Mouse (Mus musculus) urinary bladder, postnatal 10 days (tissue): ENCODE measurements around the gene Fam173a.

ENCODE experiments used
- DNase-seq: peaks from one replicate; pipeline ENCODE4 v3.0.0; 2022; ENCODE audit warnings: low spot score

Gene Fam173a

GRCm38 (mm10) chr17:25792615-25793014 lies at the start of gene Fam173a:
Fam173a (minus strand) TSS chr17:25792901.
- no peak for DNase-seq

GRCm38 (mm10) chr17:25841117-25841880 lies 48.6 kb upstream of the Fam173a start, which contains the start of gene Gm20683:
Gm20683 (minus strand) TSS chr17:25841763.
- no peak for DNase-seq

GRCm38 (mm10) chr17:25840519-25840918 lies 47.8 kb upstream of the Fam173a start:
- no peak for DNase-seq

- DNase-seq = no peak
Measured at GRCm38 (mm10) chr17:25839455-25840235, 46.9 kb upstream of the Fam173a start.

DNA sequence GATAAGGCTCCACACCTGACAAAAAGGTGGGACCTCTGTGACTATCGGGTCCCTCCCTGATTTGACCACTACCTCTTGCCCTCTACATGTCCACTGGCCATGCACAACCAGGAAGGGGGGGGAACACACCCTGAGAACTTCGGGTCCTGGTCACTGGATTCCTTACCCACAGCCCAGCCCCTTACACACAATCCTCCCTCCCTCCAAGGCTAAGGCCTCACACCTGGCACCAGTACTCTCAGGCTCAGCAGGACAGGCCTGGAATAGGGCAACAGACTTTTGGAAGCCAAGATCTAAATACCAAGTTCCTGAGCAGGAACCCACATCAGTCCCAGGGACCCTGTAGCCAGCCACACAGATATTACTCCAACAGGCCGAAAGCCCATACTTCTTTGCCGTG lies 46.2 kb upstream of the Fam173a start:
- DNase-seq = no peak

DNA sequence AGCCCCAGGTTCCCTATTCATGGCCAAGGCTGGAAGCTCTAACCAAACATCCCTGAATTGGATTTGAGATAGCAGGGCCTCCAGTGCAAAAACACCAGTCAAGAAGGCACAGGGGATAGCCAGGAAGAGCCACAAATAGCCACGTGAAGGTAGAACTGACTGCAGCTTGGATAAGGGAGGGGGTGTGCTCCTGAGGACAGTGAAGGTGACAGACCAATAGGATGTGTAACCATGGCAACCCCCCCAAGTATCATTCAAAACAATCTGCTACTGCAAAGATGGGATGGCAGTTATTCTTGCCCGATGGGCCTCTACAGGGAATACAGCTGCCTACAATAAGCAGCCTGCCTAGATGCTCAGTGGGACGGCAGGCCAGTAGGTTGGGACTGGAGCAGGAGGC lies 44.8 kb upstream of the Fam173a start:
- no peak for DNase-seq

DNA sequence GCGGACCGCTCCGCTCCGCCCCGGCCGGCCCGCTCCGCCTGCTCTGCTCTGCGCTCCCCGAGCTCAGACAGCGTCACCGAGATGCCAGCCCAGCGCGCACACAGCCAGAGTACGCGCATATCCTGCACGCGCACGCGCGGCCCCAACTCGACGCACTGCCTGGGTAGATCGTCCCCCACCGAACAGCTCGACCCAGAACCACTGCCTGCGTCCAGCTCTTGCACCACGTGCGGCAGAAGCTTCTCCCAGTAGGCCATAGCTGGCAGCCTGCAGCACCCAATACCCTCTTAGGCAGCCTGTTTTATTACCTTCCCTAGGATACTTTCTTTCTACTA lies 44.3 kb upstream of the Fam173a start, which contains the start of gene Rhbdl1:
Rhbdl1 (minus strand) TSS at position 220 of the 335 bp plus-strand sequence.
- DNase-seq = no peak

DNA sequence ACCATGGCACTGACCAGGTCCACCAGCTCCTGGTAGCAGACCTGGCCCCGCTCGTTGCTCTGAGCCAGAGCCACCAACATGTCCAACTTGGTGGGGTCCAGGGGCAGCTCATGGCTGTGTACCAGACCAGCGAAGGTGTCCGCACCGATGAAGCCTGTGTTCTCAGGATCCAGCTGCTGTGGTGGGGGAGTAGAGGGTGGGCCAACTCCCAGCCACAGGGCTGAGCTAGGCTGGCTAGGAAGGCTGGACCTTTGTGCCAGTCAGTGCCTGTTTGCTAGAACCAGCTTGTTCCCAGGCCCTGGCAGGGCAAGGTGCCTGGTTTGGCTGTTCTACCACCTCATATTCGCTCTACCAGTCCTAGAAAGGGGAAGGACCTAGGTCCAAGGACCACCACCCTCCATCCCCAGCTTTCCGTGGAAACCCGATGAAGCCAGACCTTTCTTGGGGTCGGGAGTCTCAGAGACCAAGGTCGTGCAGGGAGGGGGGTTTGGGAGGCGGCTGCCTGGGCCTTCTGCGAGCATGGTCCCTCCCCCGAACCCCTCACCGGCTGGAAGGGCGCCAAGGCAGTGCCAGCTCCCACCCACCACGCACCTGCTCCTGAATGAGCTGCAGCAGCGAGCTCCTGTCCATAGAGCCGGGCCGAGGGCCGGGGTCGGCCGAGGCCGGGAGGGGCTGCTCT lies 43.8 kb upstream of the Fam173a start:
- DNase-seq = no peak

DNA sequence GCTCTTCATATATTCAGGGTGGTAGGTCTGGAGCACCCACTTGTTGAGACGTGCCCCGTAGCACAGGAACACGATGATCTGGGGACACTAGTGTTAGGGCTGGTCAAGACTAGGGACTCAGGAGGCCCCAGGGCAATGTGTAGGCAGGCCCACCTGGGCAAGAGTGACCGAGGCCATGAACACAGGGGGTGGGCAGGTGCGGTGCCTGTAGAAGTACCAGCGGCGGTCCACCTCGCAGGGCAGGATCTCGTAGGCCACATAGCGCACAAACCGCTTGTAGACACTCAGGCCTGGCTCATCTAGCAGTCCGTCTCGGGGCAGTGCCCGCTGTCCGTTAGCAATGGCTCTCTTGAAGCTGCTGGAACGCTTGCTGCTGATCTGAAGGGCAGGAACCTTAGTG lies 43.1 kb upstream of the Fam173a start:
- DNase-seq = no peak

DNA sequence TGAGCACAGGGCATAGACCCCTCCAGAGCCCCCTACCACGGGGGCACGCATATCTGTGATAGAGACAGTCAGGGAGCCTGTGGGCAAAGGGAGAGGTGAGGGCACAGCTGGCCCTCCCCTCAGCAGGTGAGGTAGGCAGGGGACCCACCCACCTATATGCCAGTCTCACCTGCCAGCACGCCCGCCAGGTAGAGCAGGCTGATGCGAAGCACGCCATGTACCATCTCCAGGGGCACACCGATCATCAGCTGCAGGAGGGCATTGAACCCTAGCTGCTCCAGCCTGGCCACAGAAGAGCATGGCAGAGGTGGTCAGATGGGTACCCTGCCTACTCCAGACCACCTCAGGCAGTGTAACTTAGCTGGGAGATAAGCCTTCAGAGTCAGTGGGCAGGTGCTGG lies 42.6 kb upstream of the Fam173a start:
- no peak for DNase-seq

- DNase-seq = no peak
Measured at GRCm38 (mm10) chr17:25834595-25835222, 42.0 kb upstream of the Fam173a start.

- DNase-seq = no peak
Measured at GRCm38 (mm10) chr17:25833961-25834594, 41.4 kb upstream of the Fam173a start.

GRCm38 (mm10) chr17:25833291-25833663 lies 40.6 kb upstream of the Fam173a start, which contains the start of gene Stub1:
Stub1 (minus strand) TSS chr17:25833404.
- peak; percentile 64 for DNase-seq

GRCm38 (mm10) chr17:25832436-25833290 lies 40.0 kb upstream of the Fam173a start:
- peak; percentile 97 for DNase-seq

DNA sequence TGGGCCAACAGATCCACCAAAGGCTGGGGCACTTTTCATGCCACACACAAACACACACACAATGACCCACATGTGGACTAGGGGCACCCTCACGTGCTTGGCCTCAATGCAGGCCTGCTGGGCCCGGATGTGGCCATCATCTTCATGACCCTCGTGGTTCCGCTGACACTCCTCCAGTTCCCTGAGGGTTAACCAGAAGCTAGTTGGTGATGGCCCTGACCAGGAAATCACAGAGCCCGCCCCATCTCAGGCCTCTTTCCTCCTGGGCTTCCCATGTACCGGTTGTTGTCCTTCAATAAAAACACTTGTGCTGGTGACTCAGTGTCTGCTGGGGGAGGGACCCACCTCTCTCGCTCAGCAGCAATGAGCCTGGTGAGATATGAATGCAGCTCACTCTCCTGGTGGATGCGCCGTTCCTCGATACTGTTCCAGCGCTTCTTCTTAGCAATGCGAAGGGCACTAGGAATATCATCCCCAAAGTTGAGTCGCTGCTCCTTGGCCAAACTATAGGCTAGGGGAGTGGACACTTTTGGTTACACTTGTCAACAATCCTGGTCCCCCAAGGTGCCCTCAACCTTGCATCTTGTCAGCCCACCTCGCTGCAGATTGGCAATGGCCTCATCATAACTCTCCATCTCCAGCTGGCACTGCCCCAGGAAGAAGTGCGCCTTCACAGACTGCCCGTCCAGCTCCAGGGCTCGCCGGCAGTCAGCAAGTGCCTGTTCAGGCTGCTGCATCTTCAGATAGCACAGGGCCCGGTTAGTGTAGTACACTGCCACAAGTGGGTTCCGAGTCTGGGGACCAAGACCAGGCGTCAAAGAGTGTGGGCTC lies 39.0 kb upstream of the Fam173a start:
- DNase-seq = no peak

DNA sequence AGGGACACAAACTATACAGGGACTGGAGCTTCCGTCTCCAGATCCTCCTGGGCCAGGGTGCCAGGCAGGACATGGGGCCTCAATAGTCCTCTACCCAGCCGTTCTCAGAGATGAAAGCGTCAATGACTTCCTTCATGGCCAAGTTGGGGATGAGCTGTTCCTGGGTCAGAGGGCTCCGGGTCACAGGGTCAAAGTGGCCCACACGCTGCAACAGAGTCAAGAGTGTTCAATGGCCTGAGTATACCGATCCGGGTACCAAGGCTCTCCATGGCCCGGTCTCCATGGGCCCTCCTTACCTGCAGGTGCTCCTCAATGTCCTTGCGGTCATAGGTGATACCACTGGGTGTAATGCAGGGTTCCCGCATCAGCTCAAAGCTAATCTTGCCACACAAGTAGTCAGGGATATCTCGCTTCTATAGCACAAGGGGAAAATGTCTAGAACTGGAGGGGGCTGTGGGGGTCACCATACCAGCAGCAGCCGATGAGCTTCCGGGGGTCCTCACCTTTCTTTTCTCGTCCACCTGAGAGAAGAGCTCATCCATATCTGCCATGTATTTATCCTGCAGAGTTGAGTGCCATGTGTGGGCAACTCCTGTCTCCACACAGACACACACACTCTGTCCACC lies 38.2 kb upstream of the Fam173a start:
- DNase-seq = no peak

DNA sequence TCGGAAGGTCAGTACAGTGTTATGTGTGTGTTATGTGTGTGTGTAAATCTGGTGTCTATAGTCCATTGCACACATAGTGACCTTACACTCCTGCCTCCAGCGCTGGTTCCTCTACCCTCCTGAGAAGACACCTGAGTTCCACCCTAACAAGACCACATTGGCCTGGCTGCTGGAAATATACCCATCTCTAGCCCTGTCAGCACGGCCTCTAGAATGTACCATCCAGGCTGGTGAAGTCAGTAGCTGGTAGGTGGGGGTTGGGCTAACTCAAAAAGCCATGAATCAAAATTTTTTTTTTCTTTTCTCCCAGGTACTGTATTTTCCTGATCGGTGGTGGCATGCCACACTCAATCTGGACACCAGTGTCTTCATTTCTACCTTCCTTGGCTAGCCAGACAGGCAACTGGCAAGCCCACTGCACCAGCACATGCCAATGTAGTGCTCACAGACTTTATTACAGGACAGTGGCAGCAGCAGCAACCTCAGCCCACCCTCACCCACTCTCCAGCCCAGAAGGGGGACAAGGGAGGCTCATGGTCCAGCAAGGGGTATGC lies 37.6 kb upstream of the Fam173a start:
- DNase-seq = no peak

- DNase-seq = no peak
Measured at GRCm38 (mm10) chr17:25829558-25830017, 36.9 kb upstream of the Fam173a start.
